Mouse (Mus musculus) embryo, embryonic 10.5 days (tissue): Measurements from ENCODE around the gene Ubqln4.

Source experiments
- DNase-seq: peaks from one replicate; pipeline ENCODE4 v3.0.0-alpha.2; 2015; ENCODE audit warnings: low spot score

Ubqln4 gene

DNA sequence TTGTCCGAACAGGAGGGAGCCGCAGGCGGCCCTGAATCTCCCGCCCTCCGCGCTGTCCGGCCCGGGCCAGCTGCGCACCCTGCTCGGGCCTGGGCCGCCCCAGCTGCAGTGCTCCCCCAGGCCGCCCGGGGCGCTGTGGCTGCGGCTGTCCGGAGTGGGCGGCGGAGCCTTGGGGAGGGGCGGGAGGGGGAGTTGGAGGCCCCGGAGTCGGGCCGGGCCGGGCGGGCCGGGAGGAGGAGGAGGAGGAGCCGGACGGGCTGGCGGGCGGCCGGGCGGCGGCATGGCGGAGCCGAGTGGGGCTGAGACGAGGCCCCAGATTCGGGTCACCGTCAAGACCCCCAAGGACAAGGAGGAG, at the start of gene Ubqln4:
Gene Ubqln4, plus strand, starts transcription at position 234 of the 355 bp plus-strand sequence.
- peak; percentile 94 for DNase-seq

- DNase-seq: no peak
Observed at GRCm38 (mm10) chr3:88503881-88504746, 49.4 kb upstream of the Ubqln4 start.

- no peak for DNase-seq
Observed at GRCm38 (mm10) chr3:88505081-88505480, 48.5 kb upstream of the Ubqln4 start.

DNA sequence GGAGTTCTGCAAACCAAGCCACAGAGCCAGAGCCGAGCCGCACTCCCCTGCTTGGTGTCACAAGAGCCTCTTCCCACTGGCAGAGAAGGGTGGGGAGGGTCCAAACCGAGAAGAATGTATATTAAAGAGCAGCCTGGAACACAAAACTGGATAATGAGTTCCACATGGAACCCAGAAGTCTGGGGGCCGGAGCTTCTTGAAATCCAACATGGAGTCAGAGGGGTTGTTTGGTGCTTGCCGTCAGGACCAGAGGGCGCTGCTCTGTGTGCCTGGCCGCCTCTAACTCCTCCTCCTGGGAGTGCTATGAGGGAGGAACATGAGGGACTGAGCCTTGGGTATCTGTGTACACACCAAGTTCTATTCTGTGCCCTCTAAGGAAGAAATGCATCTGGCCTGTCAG, 47.8 kb upstream of the Ubqln4 start:
- DNase-seq: no peak

DNA sequence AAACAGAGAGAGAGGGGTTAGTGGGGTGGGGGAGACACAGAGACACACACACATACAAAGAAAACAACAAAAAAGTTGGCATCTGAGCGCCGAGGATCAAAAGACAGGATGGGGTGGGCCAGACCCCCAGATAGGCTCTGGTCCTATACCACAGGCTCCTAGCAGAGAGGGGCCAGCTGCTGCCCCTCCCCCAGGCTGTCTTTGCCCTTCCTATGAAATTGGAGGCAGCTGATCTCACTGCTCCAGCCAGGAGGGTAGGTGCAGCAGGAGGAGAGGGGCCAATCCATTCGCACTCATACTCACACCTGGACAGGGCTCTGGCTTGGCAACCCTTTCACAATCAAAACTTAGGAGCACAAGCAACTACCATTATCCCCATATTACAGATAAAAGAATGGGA, 44.3 kb upstream of the Ubqln4 start:
- DNase-seq: no peak

DNA sequence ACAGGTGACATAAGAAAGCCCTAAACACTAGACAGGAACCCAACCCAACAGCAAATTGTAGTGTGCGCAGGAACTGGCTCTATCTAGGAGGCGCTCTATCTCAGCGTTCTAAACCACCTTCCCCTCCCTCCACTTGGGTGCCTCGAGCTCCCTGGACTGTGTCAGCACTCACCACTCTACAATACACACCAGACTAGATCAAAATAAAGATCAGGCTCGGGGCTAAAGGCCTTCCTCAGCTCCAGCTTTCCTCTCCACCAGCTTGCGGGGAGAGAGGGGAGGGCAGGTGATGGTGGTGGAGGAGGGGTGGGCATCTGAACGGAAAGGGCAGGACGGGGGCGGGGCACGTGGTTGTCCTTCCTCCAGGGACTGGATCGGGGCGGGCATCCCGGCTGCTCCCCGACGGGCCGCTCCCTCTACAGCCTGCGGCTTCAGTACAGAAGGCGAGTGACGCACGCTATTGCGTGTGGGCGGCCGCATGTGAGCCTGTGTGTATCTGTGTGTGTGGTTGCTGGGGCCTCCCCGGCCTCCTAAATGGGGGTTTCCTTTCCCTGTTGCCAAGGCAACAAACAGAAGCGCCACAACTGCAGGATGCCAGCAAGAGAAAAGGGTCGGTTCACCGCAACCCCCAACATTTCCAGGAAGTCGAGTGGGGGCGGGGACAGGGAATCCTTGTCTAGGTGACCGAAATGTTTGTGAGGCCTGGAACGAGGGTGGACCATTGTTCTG, 43.7 kb upstream of the Ubqln4 start, which contains the start of gene Lmna:
Gene Lmna, minus strand, starts transcription at position 265 of the 729 bp plus-strand sequence.
- peak; percentile 94 for DNase-seq

GRCm38 (mm10) chr3:88510421-88511289, 42.9 kb upstream of the Ubqln4 start:
- no peak for DNase-seq

GRCm38 (mm10) chr3:88511559-88511958, 42.0 kb upstream of the Ubqln4 start:
- no peak for DNase-seq

- DNase-seq: no peak
Observed at GRCm38 (mm10) chr3:88512141-88512895, 41.2 kb upstream of the Ubqln4 start.

DNA sequence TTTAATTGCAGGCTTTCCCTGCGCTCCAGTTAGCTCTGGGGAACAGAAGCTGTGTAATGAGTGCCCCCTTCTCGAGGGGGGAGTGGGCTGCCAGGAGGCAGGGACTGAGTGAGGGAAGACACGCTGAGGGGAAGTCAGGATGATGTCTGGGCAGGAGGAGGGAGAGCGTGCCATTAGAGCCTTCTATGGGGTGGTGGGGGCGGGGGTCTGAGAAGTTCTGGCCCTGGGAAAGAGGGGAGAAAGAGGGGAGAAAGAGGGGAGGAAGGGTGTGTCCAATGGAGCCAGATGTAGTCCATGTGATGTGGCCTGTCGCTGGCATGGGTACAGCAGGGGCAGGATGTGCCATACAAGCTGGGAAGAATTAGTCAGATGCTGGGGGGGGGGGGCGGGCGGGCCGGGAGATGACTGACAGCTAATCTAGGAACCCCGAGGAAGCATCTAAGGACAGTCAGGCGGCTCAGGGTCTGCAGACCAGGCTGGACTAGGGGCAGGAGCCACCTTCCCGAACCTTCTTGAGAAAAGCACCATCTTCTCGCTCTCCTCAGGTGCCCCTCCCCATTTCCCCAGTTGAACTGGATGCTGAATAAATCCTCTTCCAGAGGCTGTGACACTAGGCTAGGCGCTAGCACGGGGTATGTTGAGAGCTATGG, 40.5 kb upstream of the Ubqln4 start:
- no peak for DNase-seq

- DNase-seq: no peak
Observed at GRCm38 (mm10) chr3:88513546-88514115, 39.9 kb upstream of the Ubqln4 start.

DNA sequence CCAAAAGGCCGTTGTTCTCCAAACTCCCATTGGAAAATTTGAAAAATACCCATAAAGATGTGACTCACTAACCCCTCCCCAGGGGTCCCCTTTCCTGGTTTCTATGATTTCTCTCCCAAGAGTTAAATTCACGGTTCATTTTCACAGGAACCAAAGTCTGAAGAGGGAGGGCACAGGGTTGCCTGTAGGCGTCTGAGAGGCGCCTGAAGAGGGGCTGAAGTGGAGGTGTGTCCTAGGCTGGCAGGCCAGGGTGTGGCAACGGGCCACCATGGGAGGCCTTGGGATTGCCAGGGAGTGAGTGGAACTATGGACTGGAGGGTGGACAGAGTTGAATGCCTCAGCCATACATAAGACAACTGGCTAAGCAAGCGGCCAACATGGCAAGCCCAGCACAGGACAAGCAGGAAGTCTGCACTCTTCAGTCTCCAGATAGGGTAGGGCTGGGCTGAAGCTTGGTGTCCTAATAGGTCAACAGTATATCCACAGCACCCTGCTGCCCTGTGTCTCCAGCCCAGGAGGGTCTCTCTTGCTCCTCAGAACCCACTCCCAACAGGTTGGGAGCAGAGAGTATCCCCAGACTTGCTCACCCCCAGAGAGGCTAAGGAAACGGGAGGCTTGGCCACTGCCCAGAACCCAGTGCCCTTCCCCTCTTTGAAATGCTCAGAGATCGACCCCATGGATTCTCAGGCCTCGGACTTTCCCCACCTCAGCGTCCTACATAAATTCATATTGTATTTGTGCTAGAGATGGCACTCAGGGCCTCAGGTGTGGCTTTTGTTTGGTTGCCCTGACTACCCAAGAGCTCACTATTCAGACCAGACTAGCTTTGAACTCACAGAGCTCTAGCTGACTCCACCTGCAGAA, 39.1 kb upstream of the Ubqln4 start:
- DNase-seq: no peak

DNA sequence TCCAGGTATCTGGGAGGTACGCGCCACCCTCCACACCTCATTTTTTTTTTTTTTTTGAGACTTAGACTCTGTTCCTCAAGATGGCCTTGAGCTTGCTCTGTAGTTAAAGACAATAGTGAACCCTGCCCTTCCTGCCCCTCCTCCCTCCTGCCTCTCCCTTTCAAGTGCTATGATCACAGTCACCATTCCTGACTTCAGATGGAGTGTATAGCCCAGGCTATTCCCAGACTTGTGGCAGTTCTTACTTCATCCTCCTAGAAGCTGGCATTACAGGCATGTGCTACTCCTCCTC, 38.5 kb upstream of the Ubqln4 start:
- DNase-seq: no peak

DNA sequence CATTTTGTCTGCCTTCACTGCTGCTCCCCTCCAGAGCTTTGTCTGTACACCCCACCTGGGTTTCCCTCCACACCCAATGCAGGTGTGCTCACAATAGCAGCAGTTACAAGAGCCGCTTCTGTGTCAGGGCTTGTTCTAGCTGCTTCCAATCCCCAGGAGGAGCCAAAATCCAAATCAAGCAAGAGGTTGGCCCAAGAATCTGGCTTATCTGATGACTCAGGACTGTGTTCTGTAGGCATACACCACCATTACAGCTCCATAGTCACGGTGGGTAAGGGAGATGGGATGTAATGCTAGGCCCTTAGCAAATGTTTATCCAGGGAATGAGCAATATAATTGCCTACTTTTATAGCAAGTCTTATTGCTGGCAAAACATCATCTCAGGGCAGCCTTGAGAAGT, 37.2 kb upstream of the Ubqln4 start:
- DNase-seq: no peak

GRCm38 (mm10) chr3:88518411-88518810, 35.1 kb upstream of the Ubqln4 start:
- DNase-seq: no peak

GRCm38 (mm10) chr3:88520078-88520477, 33.5 kb upstream of the Ubqln4 start:
- DNase-seq: no peak

DNA sequence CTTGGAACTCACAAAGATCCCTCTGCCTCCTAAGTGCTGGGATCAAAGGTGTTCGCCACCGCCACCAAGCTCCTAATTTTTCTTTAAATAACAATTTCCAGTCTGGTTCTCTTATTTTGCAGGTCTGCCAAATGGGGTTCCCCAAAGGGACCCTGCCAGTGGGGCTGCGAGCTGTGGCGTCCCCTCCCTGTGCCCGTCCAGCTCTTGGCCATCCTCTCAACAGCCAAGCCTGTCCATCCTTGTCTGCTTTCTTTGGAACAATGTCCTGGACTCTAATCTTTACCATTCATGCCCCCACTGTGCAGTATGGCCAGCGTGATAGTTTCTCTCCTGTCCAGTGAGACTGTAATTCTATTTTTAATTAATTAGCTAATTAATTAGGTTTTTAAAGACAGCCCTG, 32.4 kb upstream of the Ubqln4 start:
- DNase-seq: no peak

GRCm38 (mm10) chr3:88521803-88522331, 31.7 kb upstream of the Ubqln4 start:
- DNase-seq: peak; percentile 89

DNA sequence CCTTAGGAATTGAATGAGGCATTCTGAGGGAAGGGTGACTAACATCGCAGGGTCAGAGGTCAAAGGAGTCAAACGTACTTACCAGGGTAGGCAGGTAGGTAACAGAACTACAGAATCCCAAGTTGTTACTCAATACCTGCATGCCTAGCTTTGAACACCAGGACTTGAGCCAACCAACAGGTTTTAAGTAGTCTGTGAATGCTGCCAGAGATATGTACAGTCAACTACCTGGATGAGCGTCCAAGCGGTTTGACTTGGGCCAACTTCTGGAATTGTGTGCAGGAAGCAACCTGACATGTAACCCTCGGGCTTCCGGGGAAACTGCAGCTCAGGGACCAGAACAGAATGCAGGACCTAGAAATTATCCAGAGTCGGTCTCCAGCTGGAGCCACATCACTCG, 30.5 kb upstream of the Ubqln4 start:
- DNase-seq: no peak

DNA sequence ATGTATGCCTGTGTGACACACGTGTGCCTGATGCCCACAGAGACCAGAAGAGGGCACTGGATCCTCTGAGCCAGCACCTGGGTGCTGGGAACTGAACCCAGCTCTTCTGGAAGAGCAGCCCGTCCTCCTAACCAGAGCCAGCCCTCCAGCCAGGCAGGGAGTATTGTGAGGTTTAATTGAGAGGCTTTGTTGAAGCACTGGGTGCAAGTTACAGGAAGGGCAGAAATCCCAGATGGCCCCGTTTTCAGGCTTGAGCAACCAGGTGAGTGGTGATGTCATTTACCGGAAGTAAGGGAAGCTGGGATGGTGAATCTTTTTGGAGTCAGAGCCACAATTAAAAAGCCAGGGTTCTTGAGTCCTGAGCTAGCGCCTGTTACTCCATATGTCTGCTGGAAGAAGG, 28.5 kb upstream of the Ubqln4 start:
- no peak for DNase-seq
